In the genomic region with DNA sequence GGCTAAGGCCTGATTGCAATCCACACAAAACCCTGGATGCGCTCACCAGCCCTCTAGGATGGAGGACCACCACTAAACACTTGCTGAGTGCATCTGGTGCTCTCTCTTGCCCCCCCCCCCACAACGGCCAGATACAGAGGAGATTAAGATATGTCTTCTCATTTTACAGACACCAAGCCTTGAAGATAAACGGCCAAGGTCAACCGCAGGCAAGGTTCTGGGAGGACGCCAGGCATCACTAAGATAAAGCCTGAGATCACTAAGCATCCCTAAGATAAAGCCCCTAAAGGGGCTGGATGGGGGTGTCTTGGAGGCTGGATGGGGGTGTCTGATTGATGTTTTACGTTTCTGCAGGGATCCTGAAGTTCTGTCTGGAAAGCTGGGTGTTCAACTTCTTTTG, we compare ENCODE assay signal across 10 mouse cellular contexts. TPM values are rescaled to one million over a fixed set of nuclear protein-coding genes. Genes with fewer than 3 reads are reported as not detected.
A peak's percentile ranks its signal among the peaks of the same experiment; 100 is the strongest.
DNase-seq lines count a peak whose midpoint lies in the region; ATAC-seq and TF ChIP-seq lines count a peak whose summit lies in the region.
"Had no signal": no experiment of that assay in that cellular context is flagged by ENCODE, and none has a peak within 500 bp of the region (broad histone marks: within the 10 kb centered on the region; RNA-seq: fewer than 3 reads in every experiment).

No protein-coding gene starts in this region.

- peaks cover 7% of the 10 kb centered on the region; the same call in 1 of the 2 replicates for H3K27me3 ChIP-seq in forebrain, embryonic 13.5 days
- H3K27me3 ChIP-seq in forebrain, embryonic 11.5 days (ENCODE audit: control insufficient read depth, insufficient read depth, low read length), result 0 out of 2 replicates have a peak, but pooled peaks cover 2% of the 10 kb centered on the region
- H3K27me3 ChIP-seq in kidney, postnatal 0 days (ENCODE audit: insufficient read depth, low read length), result no peaks in the 10 kb centered on the region
- peaks cover 23% of the 10 kb centered on the region for H3K27me3 ChIP-seq in E14TG2a.4 (ENCODE audit: insufficient read depth, low read length)
- peaks cover 2 to 3% of the 10 kb centered on the region in 2 experiments; a peak in 3 of 4 replicates for H3K27me3 ChIP-seq in MEL (ENCODE audit: control insufficient read depth in 1 of 2, insufficient read depth in 2 of 2, low read length in 2 of 2)

- peaks cover 40% of the 10 kb centered on the region for H3K4me1 ChIP-seq in forebrain, embryonic 13.5 days
- peaks cover 23% of the 10 kb centered on the region; the same call in 1 of the 2 replicates for H3K4me1 ChIP-seq in forebrain, embryonic 11.5 days (replicated peaks; ENCODE audit: control insufficient read depth, insufficient read depth, low read length)
- H3K4me1 ChIP-seq in kidney, postnatal 0 days (replicated peaks; ENCODE audit: insufficient read depth, low read length), result peaks cover 19% of the 10 kb centered on the region
- H3K4me1 ChIP-seq in E14TG2a.4 (replicated peaks; ENCODE audit: low read depth, low read length), result peaks cover 77% of the 10 kb centered on the region
- peaks cover 0 to 25% of the 10 kb centered on the region in 2 experiments; a peak in 2 of 4 replicates for H3K4me1 ChIP-seq in MEL (ENCODE audit: control insufficient read depth in 1 of 2, insufficient read depth in 2 of 2, low read length in 2 of 2)

- no peaks in the 10 kb centered on the region for H3K36me3 ChIP-seq in forebrain, embryonic 13.5 days (ENCODE audit: poor library complexity, severe bottlenecking)
- H3K36me3 ChIP-seq in forebrain, embryonic 11.5 days (ENCODE audit: control insufficient read depth, insufficient read depth, low read length), result no peaks in the 10 kb centered on the region
- no peaks in the 10 kb centered on the region for H3K36me3 ChIP-seq in kidney, postnatal 0 days (ENCODE audit: insufficient read depth, low read length)
- peaks cover 4% of the 10 kb centered on the region; the same call in 1 of the 2 replicates for H3K36me3 ChIP-seq in E14TG2a.4 (ENCODE audit: insufficient read depth, low read length)
- H3K36me3 ChIP-seq in MEL (ENCODE audit: control insufficient read depth in 1 of 2, insufficient read depth in 2 of 2, low read length in 2 of 2), result peaks cover 0 to 4% of the 10 kb centered on the region in 2 experiments; a peak in 2 of 4 replicates

- no peak for TF ChIP-seq RAD21 in MEL (IDR thresholded peaks at IDR 0.05; ENCODE audit: low read depth, low read length)

- peak; percentile 71 to 86 for TF ChIP-seq EP300 in MEL (IDR thresholded peaks at IDR 0.05; ENCODE audit: low read depth in 1 of 2, low read length in 2 of 2)

- H3K4me3 ChIP-seq in forebrain, embryonic 13.5 days, result no peak overlapping the region
- H3K4me3 ChIP-seq in forebrain, embryonic 11.5 days (ENCODE audit: low read depth, low read length), result no peak overlapping the region
- H3K4me3 ChIP-seq in kidney, postnatal 0 days (replicated peaks; ENCODE audit: low read depth, low read length), result no peak overlapping the region
- H3K4me3 ChIP-seq in E14TG2a.4 (replicated peaks; ENCODE audit: low read length) (peak overlapping the region; percentile 71), MEL (ENCODE audit: control insufficient read depth in 1 of 2, insufficient read depth in 1 of 2, low read depth in 2 of 2, low read length in 2 of 2) (peak overlapping the region in 1 of 2 experiments; percentile 1; a peak in 1 of 4 replicates)
- H3K4me3 ChIP-seq: erythroblast, embryonic 14.5 days; layer of hippocampus, adult 2 months had no signal

- no peak for TF ChIP-seq CTCF in kidney, postnatal 0 days (IDR thresholded peaks at IDR 0.05; ENCODE audit: low read depth)
- TF ChIP-seq CTCF in E14TG2a.4 (conservative IDR thresholded peaks at IDR 0.05; ENCODE audit: low read length), result no peak
- no peak for TF ChIP-seq CTCF in MEL (IDR thresholded peaks at IDR 0.05 in 2 of 3, conservative IDR thresholded peaks at IDR 0.05 in 1 of 3; ENCODE audit: control insufficient read depth in 1 of 3, insufficient read depth in 1 of 3, low read depth in 2 of 3, low read length in 3 of 3, poor library complexity in 1 of 3, severe bottlenecking in 1 of 3)

- no peak for ATAC-seq in forebrain, embryonic 13.5 days
- no peak for ATAC-seq in forebrain, embryonic 11.5 days (replicated peaks; ENCODE audit: low FRiP score)
- ATAC-seq in kidney, postnatal 0 days (replicated peaks; ENCODE audit: low FRiP score, low read depth), result no peak
- ATAC-seq: lung, postnatal 0 days had no signal

- no peak for TF ChIP-seq POLR2A in MEL (IDR thresholded peaks at IDR 0.05; ENCODE audit: control insufficient read depth in 1 of 2, insufficient read depth in 1 of 2, low read depth in 1 of 2, low read length in 2 of 2, poor library complexity in 1 of 2)

- H3K79me2 ChIP-seq in MEL (ENCODE audit: control insufficient read depth, insufficient read depth, low read length, poor library complexity), result no peaks in the 10 kb centered on the region

- no peak overlapping the region for H3K27ac ChIP-seq in forebrain, embryonic 13.5 days
- no peak overlapping the region for H3K27ac ChIP-seq in forebrain, embryonic 11.5 days (ENCODE audit: low read depth, low read length)
- H3K27ac ChIP-seq in kidney, postnatal 0 days, result no peak overlapping the region
- H3K27ac ChIP-seq in MEL (ENCODE audit: control insufficient read depth, low read depth, low read length), result peak overlapping the region; percentile 73
- H3K27ac ChIP-seq: layer of hippocampus, adult 2 months had no signal

- no peak overlapping the region for H3K4me2 ChIP-seq in forebrain, embryonic 13.5 days
- H3K4me2 ChIP-seq in forebrain, embryonic 11.5 days (ENCODE audit: low read depth, low read length, severe bottlenecking), result no peak overlapping the region
- H3K4me2 ChIP-seq in kidney, postnatal 0 days (ENCODE audit: low read length), result 0 out of 2 replicates have a peak overlapping the region, but pooled peaks have one; percentile 32

- 78% methylated on average over 6 of the region's 6 CpGs for WGBS in forebrain, embryonic 13.5 days
- 80% methylated on average over 6 of the region's 6 CpGs for WGBS in forebrain, embryonic 11.5 days
- 57% methylated on average over 6 of the region's 6 CpGs for WGBS in kidney, postnatal 0 days

- H3K9me3 ChIP-seq in forebrain, embryonic 13.5 days (replicated peaks), result no peaks in the 10 kb centered on the region; the same call in 1 of the 2 replicates
- no peaks in the 10 kb centered on the region for H3K9me3 ChIP-seq in forebrain, embryonic 11.5 days (ENCODE audit: control insufficient read depth, low read length)
- no peaks in the 10 kb centered on the region for H3K9me3 ChIP-seq in kidney, postnatal 0 days (replicated peaks; ENCODE audit: low read length)
- H3K9me3 ChIP-seq in E14TG2a.4 (ENCODE audit: low read length), result peaks cover 7% of the 10 kb centered on the region
- no peaks in the 10 kb centered on the region for H3K9me3 ChIP-seq in MEL (replicated peaks; ENCODE audit: insufficient read depth, low read length)

- H3K9ac ChIP-seq in forebrain, embryonic 13.5 days, result peak overlapping the region; percentile 35; the same call in 1 of the 2 replicates
- no peak overlapping the region for H3K9ac ChIP-seq in forebrain, embryonic 11.5 days (ENCODE audit: low read length)
- H3K9ac ChIP-seq in kidney, postnatal 0 days (ENCODE audit: low read depth, low read length), result no peak overlapping the region
- peak overlapping the region; percentile 24; the same call in 1 of the 2 replicates for H3K9ac ChIP-seq in MEL (ENCODE audit: control insufficient read depth, low read depth, low read length, poor library complexity, severe bottlenecking)

- DNase-seq in forebrain, embryonic 11.5 days (ENCODE audit: low spot score), result no peak
- no peak for DNase-seq in kidney, postnatal 0 days (ENCODE audit: low spot score)
- no peak for DNase-seq in kidney, postnatal 14 days
- DNase-seq in MEL (ENCODE audit: low read depth, low spot score), result peak; percentile 60
- DNase-seq in gastrocnemius, postnatal 4 days (ENCODE audit: low spot score in 2 of 2), result no peak

TF ChIP-seq in MEL, 35 proteins besides CTCF, POLR2A, EP300 and RAD21:
- no peak for TF ChIP-seq UBTF (IDR thresholded peaks at IDR 0.05; ENCODE audit: borderline replicate concordance, insufficient read depth, low read depth, low read length)
- peak; percentile 80 for TF ChIP-seq GATA1 (IDR thresholded peaks at IDR 0.05; ENCODE audit: low read depth, low read length)
- TF ChIP-seq ETS1 (IDR thresholded peaks at IDR 0.05; ENCODE audit: low read depth, low read length), result peak; percentile 68
- TF ChIP-seq RCOR1 (IDR thresholded peaks at IDR 0.05; ENCODE audit: low read depth, low read length), result peak; percentile 72
- TF ChIP-seq USF1 (IDR thresholded peaks at IDR 0.05; ENCODE audit: low read depth, low read length), result no peak
- TF ChIP-seq MAZ (IDR thresholded peaks at IDR 0.05; ENCODE audit: low read depth, low read length), result peak; percentile 56; the same call in 1 of the 2 replicates
- TF ChIP-seq MYB (IDR thresholded peaks at IDR 0.05; ENCODE audit: low read depth, low read length), result peak; percentile 68
- peak; percentile 33; the same call in 1 of the 2 replicates for TF ChIP-seq SIN3A (IDR thresholded peaks at IDR 0.05; ENCODE audit: low read length)
- peak; percentile 31; the same call in 1 of the 2 replicates for TF ChIP-seq BHLHE40 (IDR thresholded peaks at IDR 0.05; ENCODE audit: borderline replicate concordance, low read depth, low read length)
- TF ChIP-seq TCF12 (IDR thresholded peaks at IDR 0.05; ENCODE audit: low read depth, low read length), result peak; percentile 81

RNA-seq across cellular contexts. Expression of a gene that starts 2.1 kb away (rescaled TPM):
- polyA plus RNA-seq in forebrain, embryonic 13.5 days (2015; fragmentation: Nextera tagmentation; extraction: Ambion mirVana), result 4.8 and 4.9 TPM in 2 replicates
- 8.7 and 9.4 TPM in 2 replicates for polyA plus RNA-seq in forebrain, embryonic 11.5 days (2014; fragmentation: Nextera tagmentation; extraction: Ambion mirVana)
- 5.0 and 5.8 TPM in 2 replicates for polyA plus RNA-seq in kidney, postnatal 0 days (2015; fragmentation: Nextera tagmentation; extraction: Ambion mirVana)
- 0.23 and 0.27 TPM in 2 replicates for total RNA-seq in MEL (2012; rRNA removed)
- under 1 TPM in 1 of 2 experiments, not detected in 1; 0.70 TPM for polyA plus RNA-seq in MEL (2012; ENCODE audit: insufficient read depth in 1 of 2, insufficient read length in 2 of 2, low read depth in 1 of 2, low replicate concordance in 2 of 2, missing spikeins in 1 of 2)
- total RNA-seq in gastrocnemius, postnatal 4 days (2021), result 1 to 10 TPM; 2.2 to 2.5 TPM

Comparison
In these comparisons a context has a peak if more than half of its experiments do, and no peak if none do; other contexts are left out.
1. H3K9ac ChIP-seq: peak in forebrain, embryonic 13.5 days (single experiment) and MEL (single experiment); none in forebrain, embryonic 11.5 days (single experiment) and kidney, postnatal 0 days (single experiment).